Mouse (Mus musculus): ENCODE measurements around the gene Slc50a1. TPM values are rescaled to one million over a fixed set of nuclear protein-coding genes. Genes with fewer than 3 reads are reported as not detected.
A peak's percentile ranks its signal among the peaks of the same experiment; 100 is the strongest.

Gene Slc50a1
- polyA plus RNA-seq (2012; rRNA removed), result 90.0 and 93.9 TPM in 2 replicates

- peak; percentile 55 to 87 for DNase-seq (ENCODE audit: extremely low spot score in 1 of 2, low spot score in 1 of 2)
Observed at GRCm38 (mm10) chr3:89270051-89270755, at the start of gene Slc50a1. Gene Slc50a1 (minus strand): TSS chr3:89270570.

GRCm38 (mm10) chr3:89319591-89320350 is 49.4 kb upstream of the Slc50a1 start:
- peak in 1 of 2 experiments; percentile 42 for DNase-seq (ENCODE audit: extremely low spot score in 1 of 2, low spot score in 1 of 2)

- no peak for DNase-seq (ENCODE audit: extremely low spot score in 1 of 2, low spot score in 1 of 2)
Observed at GRCm38 (mm10) chr3:89318971-89319590, 48.7 kb upstream of the Slc50a1 start.

DNA sequence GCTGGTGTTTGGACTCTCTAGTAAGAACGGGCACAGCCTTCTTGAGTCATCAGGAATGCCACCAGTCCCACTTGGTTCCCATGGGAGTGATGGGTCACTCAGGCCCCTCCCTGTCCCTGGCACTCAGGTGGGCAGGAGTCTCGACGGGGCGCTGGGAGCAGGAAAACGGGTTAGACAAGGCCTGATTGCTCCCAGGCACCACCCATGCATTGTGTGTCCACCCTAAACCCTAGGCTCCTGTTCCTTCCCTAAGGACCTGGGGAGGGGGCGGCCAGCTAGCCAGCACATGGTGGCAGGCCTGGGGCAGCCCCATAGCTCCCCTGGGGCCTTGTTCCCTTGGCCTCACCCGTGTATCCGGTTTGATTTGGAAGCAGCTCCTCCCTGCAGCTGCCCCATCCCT is 47.9 kb upstream of the Slc50a1 start:
- no peak for DNase-seq (ENCODE audit: extremely low spot score in 1 of 2, low spot score in 1 of 2)

DNA sequence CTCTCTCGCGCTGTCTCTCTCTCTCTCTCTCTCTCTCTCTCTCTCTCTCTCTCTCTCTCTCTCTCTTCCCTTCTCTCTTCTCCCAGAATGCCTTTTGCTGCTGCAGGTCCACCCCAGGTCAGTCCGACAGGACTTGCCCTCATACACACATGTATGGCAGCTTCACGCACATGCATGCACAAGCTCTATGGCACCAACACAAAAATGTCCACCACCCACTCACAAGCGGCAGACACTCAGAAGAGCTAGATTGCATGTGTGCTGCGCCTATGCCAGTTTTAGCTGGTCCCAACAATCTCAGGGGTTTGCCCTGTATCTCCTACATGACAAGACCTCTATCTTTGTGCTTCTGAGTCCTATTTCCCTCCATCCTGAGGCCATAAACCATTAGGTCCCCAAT is 46.9 kb upstream of the Slc50a1 start:
- peak in 1 of 2 experiments; percentile 42 for DNase-seq (ENCODE audit: extremely low spot score in 1 of 2, low spot score in 1 of 2)

DNA sequence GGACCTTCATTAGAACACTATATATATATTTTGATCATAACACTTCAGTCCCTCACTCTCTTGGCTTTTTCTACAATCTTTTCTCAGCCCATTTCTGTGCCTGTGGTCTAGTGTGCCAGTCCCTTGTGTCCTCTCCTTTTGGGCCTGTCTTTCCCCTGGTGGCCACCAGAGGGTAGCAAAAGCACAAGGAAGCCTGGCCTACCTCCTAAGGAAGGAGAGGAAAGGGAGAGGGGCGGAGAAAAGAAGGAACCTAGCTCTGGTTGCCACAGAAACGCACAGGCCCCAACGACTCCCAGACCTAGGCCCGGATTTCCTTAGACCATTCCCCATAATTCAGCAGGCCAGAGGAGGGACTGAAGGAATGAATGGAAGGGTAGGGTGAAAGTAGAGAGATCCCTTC is 46.5 kb upstream of the Slc50a1 start:
- DNase-seq (ENCODE audit: extremely low spot score in 1 of 2, low spot score in 1 of 2), result peak; percentile 82 to 96

GRCm38 (mm10) chr3:89315930-89316831 is 45.8 kb upstream of the Slc50a1 start:
- DNase-seq (ENCODE audit: extremely low spot score in 1 of 2, low spot score in 1 of 2), result peak in 1 of 2 experiments; percentile 45

- peak in 1 of 2 experiments; percentile 90 for DNase-seq (ENCODE audit: extremely low spot score in 1 of 2, low spot score in 1 of 2)
Observed at GRCm38 (mm10) chr3:89315195-89315929, 45.0 kb upstream of the Slc50a1 start.

GRCm38 (mm10) chr3:89314791-89315190 is 44.4 kb upstream of the Slc50a1 start:
- DNase-seq (ENCODE audit: extremely low spot score in 1 of 2, low spot score in 1 of 2), result no peak

- no peak for DNase-seq (ENCODE audit: extremely low spot score in 1 of 2, low spot score in 1 of 2)
Observed at GRCm38 (mm10) chr3:89314340-89314739, 44.0 kb upstream of the Slc50a1 start.

DNA sequence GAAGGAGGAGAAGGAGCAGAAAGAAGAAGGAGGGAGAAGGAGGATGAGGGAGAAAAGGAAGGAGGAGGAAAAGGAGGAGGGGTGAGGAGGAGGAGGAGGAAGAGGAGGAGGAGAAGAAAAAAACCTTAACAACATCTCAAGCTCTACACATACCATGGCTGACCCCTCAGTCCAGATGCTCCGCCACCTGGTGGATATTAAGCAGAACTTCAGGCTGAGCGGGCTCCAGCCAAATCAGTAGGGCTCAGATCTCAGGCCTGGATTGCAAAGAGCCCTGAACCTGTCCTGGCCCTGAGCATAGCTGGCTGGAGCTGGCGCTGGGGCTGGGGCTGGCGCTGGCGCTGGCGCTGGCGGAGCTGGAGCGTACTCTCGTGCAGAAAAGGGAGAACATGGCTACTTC is 37.7 kb upstream of the Slc50a1 start:
- peak in 1 of 2 experiments; percentile 78 for DNase-seq (ENCODE audit: extremely low spot score in 1 of 2, low spot score in 1 of 2)

- no peak for DNase-seq (ENCODE audit: extremely low spot score in 1 of 2, low spot score in 1 of 2)
Observed at GRCm38 (mm10) chr3:89305551-89306325, 35.4 kb upstream of the Slc50a1 start.

GRCm38 (mm10) chr3:89305105-89305504 is 34.7 kb upstream of the Slc50a1 start:
- no peak for DNase-seq (ENCODE audit: extremely low spot score in 1 of 2, low spot score in 1 of 2)

DNA sequence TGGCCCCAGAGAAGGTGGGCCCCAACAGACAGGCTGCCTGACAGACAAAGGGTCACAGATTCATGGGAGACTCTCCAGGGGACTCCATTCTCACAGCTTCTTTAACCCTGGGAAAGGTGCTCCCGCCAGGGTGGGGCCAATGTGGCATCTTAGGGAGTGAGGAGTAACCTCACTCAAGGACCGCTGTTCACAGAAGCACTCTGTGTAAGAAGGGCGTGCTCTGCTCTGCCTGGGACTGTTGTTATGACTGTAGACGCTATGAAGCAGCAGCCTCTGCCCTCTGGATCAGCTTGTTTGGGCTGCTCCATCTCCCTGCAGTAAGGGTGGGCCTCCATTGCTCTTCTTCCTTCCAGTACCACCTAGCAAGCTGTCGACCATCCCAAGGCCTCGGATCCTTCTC is 34.1 kb upstream of the Slc50a1 start:
- no peak for DNase-seq (ENCODE audit: extremely low spot score in 1 of 2, low spot score in 1 of 2)

GRCm38 (mm10) chr3:89300514-89300913 is 30.1 kb upstream of the Slc50a1 start:
- no peak for DNase-seq (ENCODE audit: extremely low spot score in 1 of 2, low spot score in 1 of 2)

DNA sequence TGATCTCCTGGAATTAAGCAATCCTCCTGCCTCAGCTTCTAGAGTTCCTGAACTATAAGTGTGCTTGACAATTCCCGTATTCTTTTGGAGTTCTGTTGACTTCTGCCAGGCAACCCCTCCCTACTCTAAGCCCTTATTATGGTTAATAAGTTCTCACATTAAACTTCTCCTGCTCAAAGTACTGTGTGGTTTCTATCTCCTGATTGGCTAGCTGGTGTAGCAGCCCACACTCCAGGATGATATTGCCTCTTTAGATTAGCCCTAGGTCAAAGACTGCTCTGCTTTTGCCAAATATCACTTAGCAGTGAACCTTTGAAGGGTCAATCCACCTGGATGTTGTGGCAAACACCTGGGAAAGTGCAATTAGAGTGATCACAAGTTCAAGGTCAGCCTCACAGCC is 29.7 kb upstream of the Slc50a1 start:
- DNase-seq (ENCODE audit: extremely low spot score in 1 of 2, low spot score in 1 of 2), result no peak

- peak in 1 of 2 experiments; percentile 59 for DNase-seq (ENCODE audit: extremely low spot score in 1 of 2, low spot score in 1 of 2)
Observed at GRCm38 (mm10) chr3:89299499-89299898, 29.1 kb upstream of the Slc50a1 start.

GRCm38 (mm10) chr3:89298908-89299307 is 28.5 kb upstream of the Slc50a1 start:
- DNase-seq (ENCODE audit: extremely low spot score in 1 of 2, low spot score in 1 of 2), result no peak

Measured in frontal cortex, adult 2 months (tissue).